Mouse (Mus musculus) lung, adult 18-20 months (tissue): ENCODE results near the gene Zswim9.

Source experiments
- DNase-seq, 2 experiments: peaks; one replicate each; pipeline ENCODE4 v3.0.0; 2022; ENCODE audit warnings: mixed read lengths in 2 of 2

Gene Zswim9

DNA sequence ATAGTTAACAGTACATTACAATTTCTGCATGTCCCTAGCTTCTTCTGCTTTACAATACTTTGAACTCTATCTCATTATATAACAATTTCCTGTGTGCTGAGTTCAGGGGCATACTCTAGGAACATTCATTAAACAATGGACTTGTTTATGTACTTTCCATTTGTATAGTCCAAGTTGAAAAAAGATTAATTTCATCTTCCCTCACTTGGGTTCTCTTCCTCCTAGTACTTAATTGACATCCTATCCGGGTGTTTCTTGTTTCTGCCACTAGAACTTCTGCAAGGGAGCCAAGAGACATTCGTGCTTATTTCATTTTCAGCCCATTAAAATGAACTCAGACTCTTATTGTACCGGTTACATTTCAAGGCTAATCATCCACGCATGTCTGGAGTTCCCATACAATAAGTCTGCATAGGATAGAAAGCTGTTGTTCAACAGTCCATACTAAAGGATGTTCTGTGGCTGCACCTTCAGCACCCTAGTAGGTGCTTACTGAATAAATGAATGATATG, 9.7 kb downstream of the Zswim9 start:
- DNase-seq = no peak

DNA sequence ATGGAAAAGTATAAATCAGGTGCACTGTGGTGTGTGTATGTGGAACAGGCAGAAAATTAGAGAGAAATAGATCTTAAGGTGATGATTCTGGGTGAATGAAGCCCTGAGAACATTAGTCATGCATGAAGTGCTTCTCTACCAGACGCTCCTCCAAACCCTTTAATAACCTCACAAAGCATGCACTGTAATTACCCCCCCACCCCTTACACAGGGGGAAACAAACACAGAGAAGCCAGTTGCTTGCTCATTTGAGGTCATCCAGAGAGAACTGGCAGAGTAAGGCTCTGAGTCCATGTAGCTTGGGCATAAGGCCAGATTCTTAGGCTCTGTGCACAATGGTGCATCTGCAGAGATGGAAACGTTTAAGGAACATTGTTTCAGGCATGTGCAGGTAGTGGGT, 14.1 kb downstream of the Zswim9 start:
- no peak for DNase-seq

DNA sequence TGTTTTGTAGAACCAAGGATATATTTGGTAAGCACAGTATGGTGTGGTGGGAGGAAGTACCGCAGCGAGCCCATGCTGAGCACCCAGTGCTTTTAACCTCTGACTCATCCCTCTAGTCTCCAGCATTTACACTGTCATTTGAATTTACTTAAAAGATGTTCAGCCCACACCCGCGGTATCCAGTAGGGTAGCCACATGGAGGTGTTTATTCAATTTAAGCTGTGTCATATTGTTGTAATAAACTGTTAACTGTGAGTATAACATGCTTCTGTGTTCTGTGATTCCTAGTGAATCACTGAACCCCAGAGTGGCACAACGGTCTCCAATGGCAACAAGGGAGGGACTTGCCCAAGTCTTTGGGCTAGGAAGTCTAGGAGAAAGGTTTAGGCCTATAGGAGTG, 14.7 kb downstream of the Zswim9 start:
- no peak for DNase-seq

DNA sequence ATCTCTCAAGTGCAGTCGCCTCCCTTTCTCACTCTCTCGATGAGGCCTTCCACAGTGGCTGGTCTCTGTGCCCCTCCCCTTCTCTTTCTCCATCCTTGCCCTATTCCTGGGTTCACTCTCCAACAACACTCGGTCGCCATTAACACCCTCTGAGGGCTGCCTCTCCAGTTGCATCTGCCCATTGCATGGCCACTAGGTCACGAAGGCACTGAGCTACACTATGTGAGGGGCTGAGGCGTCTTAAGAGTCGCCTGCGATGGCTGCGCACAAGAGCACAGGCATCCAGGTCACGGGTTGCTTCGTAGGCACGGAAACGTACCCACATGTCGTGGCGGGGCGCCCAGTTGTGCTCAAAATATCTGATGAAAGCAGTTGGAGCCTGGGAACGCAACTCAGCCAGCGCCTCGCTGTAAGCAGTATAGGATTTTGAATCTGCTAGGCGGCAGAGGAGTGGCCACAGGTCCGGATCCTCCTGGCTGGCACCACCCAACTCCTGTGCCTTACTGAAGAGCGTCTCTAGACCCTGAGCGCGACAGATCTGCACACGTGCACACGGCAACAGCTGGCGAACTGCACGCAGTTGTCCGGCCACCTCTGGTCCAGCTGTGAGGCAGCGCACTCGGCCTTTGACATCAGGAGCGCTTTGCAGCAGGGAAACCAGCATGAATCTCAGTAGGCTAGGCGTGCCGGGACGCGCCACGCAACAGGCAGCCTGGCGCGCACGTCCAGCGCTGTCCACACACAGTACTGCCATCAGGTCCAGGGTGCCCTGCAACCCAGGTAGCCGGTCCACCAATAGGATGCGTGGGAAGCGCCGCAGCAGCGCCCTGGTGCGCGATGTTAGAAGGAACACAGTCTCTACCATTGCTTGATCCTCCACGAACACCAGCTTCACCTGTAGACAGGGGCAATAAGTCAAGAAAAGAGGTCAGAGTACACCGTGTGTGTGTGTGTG, 17.5 kb downstream of the Zswim9 start:
- no peak for DNase-seq

DNA sequence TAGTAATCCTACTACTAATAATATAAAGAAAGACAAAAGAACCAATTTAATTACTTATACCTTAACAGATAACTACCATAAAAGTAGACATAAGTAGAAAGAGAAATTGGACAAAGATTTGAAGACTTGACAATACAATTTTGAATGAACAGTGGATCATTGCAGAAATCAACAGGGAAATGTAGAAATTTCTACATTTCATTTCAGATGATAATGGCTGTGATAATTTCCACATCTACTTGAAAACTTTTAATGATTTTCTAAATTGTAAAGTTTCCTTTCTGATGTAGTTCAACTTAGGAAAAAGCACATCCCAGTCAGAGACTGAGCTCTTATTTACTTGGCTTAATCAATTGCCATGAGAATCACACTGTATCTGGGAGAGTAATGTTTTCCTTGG, 65.8 kb downstream of the Zswim9 start, which contains the start of gene Vmn1r89:
Gene Vmn1r89, plus strand, starts transcription at position 301 of the 400 bp plus-strand sequence.
- no peak for DNase-seq
